18 mouse cellular contexts compared by ENCODE assay signal in genomic region chr6:97893546-97893945, GRCm38 (mm10).
"Had no signal": no experiment of that assay in that cellular context is flagged by ENCODE, and none has a peak within 500 bp of the region (broad histone marks: within the 10 kb centered on the region; RNA-seq: fewer than 3 reads in every experiment).

No protein-coding gene starts in this region.

- H3K9me3 ChIP-seq: liver, embryonic 15.5 days; midbrain, embryonic 10.5 days; midbrain, embryonic 12.5 days; neural tube, embryonic 13.5 days; neural tube, embryonic 15.5 days had no signal

- H3K9ac ChIP-seq: liver, embryonic 15.5 days; midbrain, embryonic 12.5 days; neural tube, embryonic 13.5 days; neural tube, embryonic 15.5 days had no signal

- H3K4me3 ChIP-seq: liver, embryonic 15.5 days; midbrain, embryonic 10.5 days; midbrain, embryonic 12.5 days; myocyte; neural tube, embryonic 13.5 days; neural tube, embryonic 15.5 days had no signal

- H3K4me1 ChIP-seq: liver, embryonic 15.5 days; midbrain, embryonic 12.5 days; neural tube, embryonic 13.5 days; neural tube, embryonic 15.5 days had no signal

- H3K27me3 ChIP-seq: liver, embryonic 15.5 days; midbrain, embryonic 12.5 days; neural tube, embryonic 13.5 days; neural tube, embryonic 15.5 days had no signal

- DNase-seq: lung, adult 2 months; lung, postnatal 4 days; midbrain, embryonic 14.5 days; retina, postnatal 1 day; right cerebral cortex, adult 18-20 months; right cerebral cortex, postnatal 25 days; right cerebral cortex, postnatal 4 days; spleen, adult 18-20 months; thymus, adult 18-20 months; thymus, postnatal 14 days; thymus, postnatal 36 days had no signal

- ATAC-seq: midbrain, embryonic 16.5 days had no signal

- H3K27ac ChIP-seq: liver, embryonic 15.5 days; midbrain, embryonic 10.5 days; midbrain, embryonic 12.5 days; neural tube, embryonic 13.5 days; neural tube, embryonic 15.5 days had no signal

- H3K36me3 ChIP-seq: liver, embryonic 15.5 days; midbrain, embryonic 10.5 days; midbrain, embryonic 12.5 days; neural tube, embryonic 13.5 days; neural tube, embryonic 15.5 days had no signal

- H3K4me2 ChIP-seq: liver, embryonic 15.5 days; midbrain, embryonic 12.5 days; neural tube, embryonic 13.5 days; neural tube, embryonic 15.5 days had no signal
